Mouse (Mus musculus): ENCODE measurements around the gene Ctso. TPM values are rescaled to one million over a fixed set of nuclear protein-coding genes. Genes with fewer than 3 reads are reported as not detected.

Ctso gene
- total RNA-seq, 2 experiments from 2014 or later = 0.53 to 7.1 TPM

- ATAC-seq (replicated peaks; ENCODE audit: low FRiP score, poor library complexity, severe bottlenecking) = no peak
Measured at GRCm38 (mm10) chr3:81944851-81945393, 12.5 kb downstream of the Ctso start.

- ATAC-seq (replicated peaks; ENCODE audit: low FRiP score, poor library complexity, severe bottlenecking) = no peak
Measured at GRCm38 (mm10) chr3:81949048-81949447, 16.6 kb downstream of the Ctso start.

- ATAC-seq (replicated peaks; ENCODE audit: low FRiP score, poor library complexity, severe bottlenecking) = no peak
Measured at GRCm38 (mm10) chr3:81951785-81952184, 19.4 kb downstream of the Ctso start.

GRCm38 (mm10) chr3:81957484-81957883, 25.1 kb downstream of the Ctso start:
- no peak for ATAC-seq (replicated peaks; ENCODE audit: low FRiP score, poor library complexity, severe bottlenecking)

- no peak for ATAC-seq (replicated peaks; ENCODE audit: low FRiP score, poor library complexity, severe bottlenecking)
Measured at GRCm38 (mm10) chr3:81961336-81961735, 28.9 kb downstream of the Ctso start.

GRCm38 (mm10) chr3:81963768-81964167, 31.4 kb downstream of the Ctso start:
- ATAC-seq (replicated peaks; ENCODE audit: low FRiP score, poor library complexity, severe bottlenecking) = no peak

GRCm38 (mm10) chr3:81964596-81964995, 32.2 kb downstream of the Ctso start:
- no peak for ATAC-seq (replicated peaks; ENCODE audit: low FRiP score, poor library complexity, severe bottlenecking)

- no peak for ATAC-seq (replicated peaks; ENCODE audit: low FRiP score, poor library complexity, severe bottlenecking)
Measured at GRCm38 (mm10) chr3:81975607-81976006, 43.2 kb downstream of the Ctso start.

GRCm38 (mm10) chr3:81976102-81976501, 43.7 kb downstream of the Ctso start, which contains the start of gene Tdo2:
TSS of gene Tdo2 (minus strand) at chr3:81976202.
- ATAC-seq (replicated peaks; ENCODE audit: low FRiP score, poor library complexity, severe bottlenecking) = no peak

GRCm38 (mm10) chr3:81981576-81981975, 49.2 kb downstream of the Ctso start:
- no peak for ATAC-seq (replicated peaks; ENCODE audit: low FRiP score, poor library complexity, severe bottlenecking)

- ATAC-seq (replicated peaks; ENCODE audit: low FRiP score, poor library complexity, severe bottlenecking) = no peak
Measured at GRCm38 (mm10) chr3:81981990-81982389, 49.6 kb downstream of the Ctso start, which contains the start of gene Asic5. TSS of gene Asic5 (plus strand) at chr3:81982290.

- ATAC-seq (replicated peaks; ENCODE audit: low FRiP score, poor library complexity, severe bottlenecking) = no peak
Measured at GRCm38 (mm10) chr3:81983120-81983895, 50.9 kb downstream of the Ctso start.

GRCm38 (mm10) chr3:81985100-81985499, 52.7 kb downstream of the Ctso start:
- no peak for ATAC-seq (replicated peaks; ENCODE audit: low FRiP score, poor library complexity, severe bottlenecking)

GRCm38 (mm10) chr3:81986103-81986502, 53.7 kb downstream of the Ctso start:
- no peak for ATAC-seq (replicated peaks; ENCODE audit: low FRiP score, poor library complexity, severe bottlenecking)

- no peak for ATAC-seq (replicated peaks; ENCODE audit: low FRiP score, poor library complexity, severe bottlenecking)
Measured at GRCm38 (mm10) chr3:81987628-81988027, 55.2 kb downstream of the Ctso start.

GRCm38 (mm10) chr3:81989692-81990141, 57.3 kb downstream of the Ctso start:
- no peak for ATAC-seq (replicated peaks; ENCODE audit: low FRiP score, poor library complexity, severe bottlenecking)

GRCm38 (mm10) chr3:81990531-81990930, 58.1 kb downstream of the Ctso start:
- no peak for ATAC-seq (replicated peaks; ENCODE audit: low FRiP score, poor library complexity, severe bottlenecking)

- ATAC-seq (replicated peaks; ENCODE audit: low FRiP score, poor library complexity, severe bottlenecking) = no peak
Measured at GRCm38 (mm10) chr3:81995371-81995770, 63.0 kb downstream of the Ctso start.

- no peak for ATAC-seq (replicated peaks; ENCODE audit: low FRiP score, poor library complexity, severe bottlenecking)
Measured at GRCm38 (mm10) chr3:81995988-81996387, 63.6 kb downstream of the Ctso start.

Measured in erythroid progenitor cell, adult 5-6 weeks (primary cell).